Mouse (Mus musculus) brain, embryonic 14.5 days (tissue): ENCODE data around the gene Zfp607b.

Experiments
- CTCF ChIP-seq: fragments of 200-500 bp; IDR thresholded peaks from 2 replicates; pipeline ENCODE4 v1.5.1; 2012; ENCODE audit warnings: inconsistent platforms, mild to moderate bottlenecking, moderate library complexity, borderline replicate concordance; ENCODE audit not compliant: insufficient read depth, insufficient read length; ENCODE audit errors: extremely low read depth
- POLR2A ChIP-seq: fragments of 200-500 bp; IDR thresholded peaks from 2 replicates; pipeline ENCODE4 v1.6.1; 2012; ENCODE audit warnings: mild to moderate bottlenecking, inconsistent platforms, borderline replicate concordance; ENCODE audit not compliant: poor library complexity, insufficient read depth, insufficient read length, severe bottlenecking; ENCODE audit errors: extremely low read depth

- no peak for TF ChIP-seq CTCF
- no peak for TF ChIP-seq POLR2A
Observed at GRCm38 (mm10) chr7:27647281-27648002, 41.7 kb upstream of the Zfp607b start.
